Comparison of ENCODE assay signal across 21 mouse cellular contexts in genomic region chr17:85785625-85786294, GRCm38 (mm10).
DNase-seq lines count a peak whose midpoint lies in the region; ATAC-seq lines count a peak whose summit lies in the region.
"Had no signal": no experiment of that assay in that cellular context is flagged by ENCODE, and none has a peak within 500 bp of the region (broad histone marks: within the 10 kb centered on the region; RNA-seq: fewer than 3 reads in every experiment).

No protein-coding gene starts in this region.

- peaks cover 47% of the 10 kb centered on the region; the same call in 1 of the 2 replicates for H3K27me3 ChIP-seq in heart, embryonic 10.5 days (ENCODE audit: insufficient read depth, poor library complexity, severe bottlenecking)
- H3K27me3 ChIP-seq in midbrain, embryonic 10.5 days (ENCODE audit: low read depth, poor library complexity, severe bottlenecking): peaks cover 30% of the 10 kb centered on the region
- H3K27me3 ChIP-seq in midbrain, embryonic 13.5 days: peaks cover 21% of the 10 kb centered on the region
- H3K27me3 ChIP-seq in embryonic facial prominence, embryonic 13.5 days: no peaks in the 10 kb centered on the region
- H3K27me3 ChIP-seq in limb, embryonic 15.5 days: no peaks in the 10 kb centered on the region
- H3K27me3 ChIP-seq: megakaryocyte, embryonic 14.5 days had no signal

- H3K4me3 ChIP-seq in heart, embryonic 10.5 days: no peak overlapping the region
- no peak overlapping the region for H3K4me3 ChIP-seq in midbrain, embryonic 10.5 days
- H3K4me3 ChIP-seq in midbrain, embryonic 13.5 days (replicated peaks): no peak overlapping the region
- H3K4me3 ChIP-seq in embryonic facial prominence, embryonic 13.5 days: no peak overlapping the region
- H3K4me3 ChIP-seq in limb, embryonic 15.5 days: no peak overlapping the region
- H3K4me3 ChIP-seq: erythroblast, embryonic 14.5 days; heart, adult 2 months; hindbrain, embryonic 15.5 days; liver, embryonic 15.5 days; megakaryocyte, embryonic 14.5 days had no signal

- intact Hi-C loops in heart, postnatal 14 days (cut with DNase I): no loop called here

- 61% methylated on average over 13 of the region's 13 CpGs for WGBS in heart, embryonic 10.5 days
- 53% methylated on average over 13 of the region's 13 CpGs for WGBS in midbrain, embryonic 10.5 days
- 44% methylated on average over 13 of the region's 13 CpGs for WGBS in midbrain, embryonic 13.5 days
- 12% methylated on average over 13 of the region's 13 CpGs for WGBS in embryonic facial prominence, embryonic 13.5 days
- WGBS in limb, embryonic 15.5 days: 22% methylated on average over 13 of the region's 13 CpGs

- no peak overlapping the region for H3K9ac ChIP-seq in midbrain, embryonic 13.5 days (replicated peaks)
- 0 out of 2 replicates have a peak overlapping the region, but pooled peaks have one; percentile 40 for H3K9ac ChIP-seq in embryonic facial prominence, embryonic 13.5 days
- no peak overlapping the region for H3K9ac ChIP-seq in limb, embryonic 15.5 days
- H3K9ac ChIP-seq: hindbrain, embryonic 15.5 days; liver, embryonic 15.5 days had no signal

- 0 out of 2 replicates have a peak overlapping the region, but pooled peaks have one; percentile 3 for H3K27ac ChIP-seq in heart, embryonic 10.5 days
- peak overlapping the region; percentile 64 for H3K27ac ChIP-seq in midbrain, embryonic 10.5 days (replicated peaks)
- H3K27ac ChIP-seq in midbrain, embryonic 13.5 days: no peak overlapping the region
- H3K27ac ChIP-seq in embryonic facial prominence, embryonic 13.5 days: peak overlapping the region; percentile 93
- peak overlapping the region; percentile 78 for H3K27ac ChIP-seq in limb, embryonic 15.5 days
- H3K27ac ChIP-seq: heart, adult 2 months; hindbrain, embryonic 15.5 days; liver, embryonic 15.5 days had no signal

- ATAC-seq in midbrain, embryonic 13.5 days: no peak
- peak; percentile 84 for ATAC-seq in embryonic facial prominence, embryonic 13.5 days (ENCODE audit: insufficient number of reproducible peaks, insufficient read depth, low FRiP score, low TSS enrichment, low read depth)
- peak; percentile 70; the same call in 1 of the 2 replicates for ATAC-seq in limb, embryonic 15.5 days (ENCODE audit: insufficient number of reproducible peaks, low FRiP score, low TSS enrichment, low read depth)
- ATAC-seq: activated CD4-positive, CD25-positive, alpha-beta regulatory T cell, adult 4 months had no signal

- H3K36me3 ChIP-seq in heart, embryonic 10.5 days: no peaks in the 10 kb centered on the region
- no peaks in the 10 kb centered on the region for H3K36me3 ChIP-seq in midbrain, embryonic 10.5 days
- H3K36me3 ChIP-seq in midbrain, embryonic 13.5 days: no peaks in the 10 kb centered on the region
- no peaks in the 10 kb centered on the region for H3K36me3 ChIP-seq in embryonic facial prominence, embryonic 13.5 days
- H3K36me3 ChIP-seq in limb, embryonic 15.5 days: no peaks in the 10 kb centered on the region
- H3K36me3 ChIP-seq: hindbrain, embryonic 15.5 days; liver, embryonic 15.5 days had no signal

- no peak overlapping the region for H3K4me2 ChIP-seq in midbrain, embryonic 13.5 days (replicated peaks)
- H3K4me2 ChIP-seq in embryonic facial prominence, embryonic 13.5 days: peak overlapping the region; percentile 18
- no peak overlapping the region for H3K4me2 ChIP-seq in limb, embryonic 15.5 days
- H3K4me2 ChIP-seq: hindbrain, embryonic 15.5 days; liver, embryonic 15.5 days had no signal

- no peaks in the 10 kb centered on the region for H3K9me3 ChIP-seq in heart, embryonic 10.5 days
- H3K9me3 ChIP-seq in midbrain, embryonic 10.5 days (replicated peaks): no peaks in the 10 kb centered on the region; the same call in 1 of the 2 replicates
- no peaks in the 10 kb centered on the region; the same call in 1 of the 2 replicates for H3K9me3 ChIP-seq in midbrain, embryonic 13.5 days
- H3K9me3 ChIP-seq in embryonic facial prominence, embryonic 13.5 days: no peaks in the 10 kb centered on the region
- no peaks in the 10 kb centered on the region for H3K9me3 ChIP-seq in limb, embryonic 15.5 days
- H3K9me3 ChIP-seq: hindbrain, embryonic 15.5 days; liver, embryonic 15.5 days had no signal

- peaks cover 9% of the 10 kb centered on the region; the same call in 1 of the 2 replicates for H3K4me1 ChIP-seq in heart, embryonic 10.5 days
- peaks cover 10% of the 10 kb centered on the region for H3K4me1 ChIP-seq in midbrain, embryonic 10.5 days
- H3K4me1 ChIP-seq in midbrain, embryonic 13.5 days (replicated peaks): no peaks in the 10 kb centered on the region; the same call in 1 of the 2 replicates
- peaks cover 31% of the 10 kb centered on the region for H3K4me1 ChIP-seq in embryonic facial prominence, embryonic 13.5 days
- H3K4me1 ChIP-seq in limb, embryonic 15.5 days: peaks cover 15% of the 10 kb centered on the region
- H3K4me1 ChIP-seq: hindbrain, embryonic 15.5 days; liver, embryonic 15.5 days; megakaryocyte, embryonic 14.5 days had no signal

- no peak for DNase-seq in heart, embryonic 10.5 days (ENCODE audit: low spot score)
- no peak for DNase-seq in heart, postnatal 14 days
- no peak for DNase-seq in midbrain, embryonic 10.5 days (ENCODE audit: low spot score)
- no peak for DNase-seq in testis, postnatal 14 days (ENCODE audit: low spot score)
- DNase-seq: adrenal gland, postnatal 25 days; B cell, adult 2 months; cerebellum, adult 18-20 months; gastrocnemius, postnatal 14 days; heart, adult 2 months; kidney, adult 8-10 months; layer of hippocampus, postnatal 36 days; lung, postnatal 10 days; thymus, adult 2 months had no signal
